Mouse (Mus musculus) CD4-positive, CD25-positive, alpha-beta regulatory T cell, adult 2 months (primary cell): ENCODE data around the gene Paox.

Experiments
- DNase-seq: peaks from one replicate; pipeline ENCODE4 v3.0.0-alpha.2; 2012; ENCODE audit warnings: low read depth, low spot score

The Paox gene

GRCm38 (mm10) chr7:140115583-140116328 lies at the start of gene Paox:
TSS of gene Paox (plus strand) at chr7:140115799.
- peak; percentile 20 for DNase-seq

- no peak for DNase-seq
Measured at GRCm38 (mm10) chr7:140067397-140067796, 48.2 kb upstream of the Paox start.

- no peak for DNase-seq
Measured at GRCm38 (mm10) chr7:140070042-140070711, 45.4 kb upstream of the Paox start.

- DNase-seq, result no peak
Measured at GRCm38 (mm10) chr7:140077698-140078097, 37.9 kb upstream of the Paox start.

- DNase-seq, result peak; percentile 84
Measured at GRCm38 (mm10) chr7:140078711-140079110, 36.9 kb upstream of the Paox start.

GRCm38 (mm10) chr7:140080503-140081156 lies 35.0 kb upstream of the Paox start:
- peak; percentile 79 for DNase-seq

GRCm38 (mm10) chr7:140081408-140082241 lies 34.0 kb upstream of the Paox start:
- no peak for DNase-seq

GRCm38 (mm10) chr7:140082242-140082678 lies 33.3 kb upstream of the Paox start, which contains the start of gene Caly:
TSS of gene Caly (minus strand) at chr7:140082548.
- peak; percentile 56 for DNase-seq

- no peak for DNase-seq
Measured at GRCm38 (mm10) chr7:140090601-140091000, 25.0 kb upstream of the Paox start.

- DNase-seq, result no peak
Measured at GRCm38 (mm10) chr7:140092924-140093528, 22.6 kb upstream of the Paox start, which contains the start of gene Prap1. TSS of gene Prap1 (plus strand) at chr7:140093395.

GRCm38 (mm10) chr7:140094954-140095353 lies 20.6 kb upstream of the Paox start:
- DNase-seq, result no peak

- DNase-seq, result no peak
Measured at GRCm38 (mm10) chr7:140095556-140095955, 20.0 kb upstream of the Paox start.

GRCm38 (mm10) chr7:140096055-140096454 lies 19.5 kb upstream of the Paox start:
- DNase-seq, result no peak

GRCm38 (mm10) chr7:140098466-140098865 lies 17.1 kb upstream of the Paox start:
- no peak for DNase-seq

GRCm38 (mm10) chr7:140101498-140101897 lies 14.1 kb upstream of the Paox start:
- DNase-seq, result no peak

GRCm38 (mm10) chr7:140101993-140102860 lies 13.4 kb upstream of the Paox start, which contains the start of gene Fuom:
TSS of gene Fuom (minus strand) at chr7:140102441.
- DNase-seq, result peak; percentile 84

GRCm38 (mm10) chr7:140104009-140104408 lies 11.6 kb upstream of the Paox start:
- no peak for DNase-seq

- no peak for DNase-seq
Measured at GRCm38 (mm10) chr7:140111943-140112342, 3.7 kb upstream of the Paox start.

GRCm38 (mm10) chr7:140116329-140117054 lies 893 bp downstream of the Paox start, which contains the start of gene Echs1:
TSS of gene Echs1 (minus strand) at chr7:140116476.
- DNase-seq, result peak; percentile 92
